Mouse (Mus musculus): Measurements from ENCODE around the gene Trhr2. TPM values are rescaled to one million over a fixed set of nuclear protein-coding genes. Genes with fewer than 3 reads are reported as not detected.
A peak's percentile ranks its signal among the peaks of the same experiment; 100 is the strongest.

Trhr2 gene
- total RNA-seq, 2 experiments from 2014 or later: not detected

DNA sequence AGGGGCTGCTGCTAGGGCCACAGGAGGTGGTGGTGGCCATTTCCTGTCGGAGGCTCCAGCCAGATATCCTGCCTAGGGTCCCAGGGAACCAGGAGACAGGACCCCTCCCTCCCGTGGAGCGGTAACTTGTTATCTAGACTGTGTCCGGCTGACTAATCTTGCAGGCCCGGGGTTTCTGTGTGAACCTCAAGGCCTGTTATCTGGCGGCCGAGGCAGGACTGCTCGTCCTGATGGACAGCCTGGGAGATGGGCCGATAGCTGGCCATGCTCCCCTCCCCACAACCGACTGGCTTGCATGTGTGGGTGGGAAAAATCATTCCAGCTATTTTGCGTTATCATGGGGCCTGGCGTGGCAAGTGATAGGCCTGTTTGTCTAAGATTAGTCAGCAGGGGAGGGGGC is 47.2 kb downstream of the Trhr2 start:
- ATAC-seq (replicated peaks; ENCODE audit: low FRiP score, low TSS enrichment, poor library complexity, severe bottlenecking): peak; percentile 14; the same call in 1 of the 2 replicates

DNA sequence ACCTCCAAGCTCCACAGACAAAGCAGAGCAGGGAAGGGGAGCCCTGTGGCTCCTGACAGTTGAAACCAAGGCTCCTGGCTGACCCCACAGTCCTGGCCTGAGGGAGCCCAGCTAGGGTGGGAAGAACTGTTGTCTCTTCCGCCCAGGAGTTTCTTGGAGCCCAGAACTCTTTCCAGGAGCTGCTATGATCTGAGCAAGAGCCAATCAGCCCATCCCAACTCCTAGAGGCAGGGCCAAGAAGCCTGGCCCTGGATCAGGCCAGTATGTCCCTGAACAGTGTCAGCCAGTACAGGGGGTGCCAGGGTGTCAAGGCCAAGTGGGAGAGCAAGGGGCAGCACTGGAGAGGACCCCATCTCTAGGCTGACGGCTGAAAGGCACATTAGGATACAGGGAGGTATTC is 48.0 kb downstream of the Trhr2 start:
- ATAC-seq (replicated peaks; ENCODE audit: low FRiP score, low TSS enrichment, poor library complexity, severe bottlenecking): no peak

DNA sequence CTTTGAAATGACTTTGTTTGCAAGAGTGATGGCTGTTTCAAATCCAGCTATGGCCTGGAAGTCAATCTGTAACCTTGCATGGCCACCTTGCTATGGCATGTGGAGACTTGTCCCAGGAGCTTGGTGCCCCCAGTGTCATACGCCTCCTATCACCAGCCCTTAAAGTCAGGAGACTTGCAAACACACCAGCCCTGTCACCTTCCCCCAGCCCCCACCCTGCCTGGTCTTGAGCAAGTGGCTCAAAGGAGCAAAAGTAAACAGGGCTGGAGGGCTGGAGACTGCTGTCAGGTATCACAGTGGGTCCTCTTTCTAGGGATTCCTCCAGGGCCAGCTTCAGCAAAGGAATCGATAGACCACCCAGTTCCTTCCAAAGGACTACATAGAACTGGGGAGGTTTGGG is 49.4 kb downstream of the Trhr2 start:
- ATAC-seq (replicated peaks; ENCODE audit: low FRiP score, low TSS enrichment, poor library complexity, severe bottlenecking): no peak

DNA sequence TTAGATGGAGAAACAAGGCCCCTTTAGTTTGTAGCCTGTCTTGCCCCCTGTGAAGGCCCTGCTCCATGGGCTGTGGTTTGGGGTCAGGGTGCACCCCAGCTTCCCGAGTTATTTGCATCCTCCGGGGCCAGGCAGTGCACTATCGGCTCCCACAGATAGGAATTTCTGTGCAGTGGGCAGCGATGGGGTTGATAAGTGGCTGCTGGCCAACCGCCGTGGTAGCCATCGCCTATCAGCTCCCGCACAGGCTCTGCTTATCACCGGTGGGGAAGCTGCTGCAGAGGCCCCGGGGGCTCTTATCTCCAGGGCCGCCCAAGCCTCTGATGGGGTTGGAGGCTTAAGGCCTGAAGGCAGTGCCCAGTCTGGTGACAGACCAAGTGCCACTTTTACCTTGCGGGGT is 51.3 kb downstream of the Trhr2 start:
- ATAC-seq (replicated peaks; ENCODE audit: low FRiP score, low TSS enrichment, poor library complexity, severe bottlenecking): peak; percentile 60

DNA sequence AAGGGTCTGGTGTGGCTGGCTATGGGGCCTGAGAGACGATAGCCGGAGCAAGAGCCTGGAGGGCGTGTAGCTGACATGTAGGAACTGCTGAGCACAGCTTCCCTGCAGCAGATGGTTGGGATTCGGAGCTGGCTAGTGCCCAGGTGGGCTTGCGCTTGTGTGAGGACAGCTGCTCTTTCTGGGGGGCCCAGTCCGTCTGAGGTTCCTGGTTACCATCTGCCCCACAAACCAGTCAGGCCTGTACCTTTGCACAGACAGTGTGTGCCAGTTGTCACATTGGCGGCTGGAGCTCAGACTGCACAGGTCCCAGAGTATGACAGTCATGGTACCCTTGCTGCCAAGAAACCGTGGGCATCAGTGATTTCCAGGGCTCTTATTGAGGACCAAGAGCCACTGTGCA is 52.7 kb downstream of the Trhr2 start:
- no peak for ATAC-seq (replicated peaks; ENCODE audit: low FRiP score, low TSS enrichment, poor library complexity, severe bottlenecking)

Other genes starting within 250 kb of the Trhr2 start
- 188 and 219 TPM in 2 replicates for gene Zfpm1, start 78.6 kb downstream of the Trhr2 start, total RNA-seq (2014; fragmentation: Nextera tagmentation)
- gene Zfpm1, start 78.6 kb downstream of the Trhr2 start, total RNA-seq (2017): 43.8 and 102 TPM in 2 replicates
- gene Zc3h18, start 15.9 kb upstream of the Trhr2 start, total RNA-seq (2014; fragmentation: Nextera tagmentation): 69.7 and 77.5 TPM in 2 replicates
- 81.4 and 93.2 TPM in 2 replicates for gene Zc3h18, start 15.9 kb upstream of the Trhr2 start, total RNA-seq (2017)
- gene Il17c, start 61.3 kb upstream of the Trhr2 start, total RNA-seq (2014; fragmentation: Nextera tagmentation): not detected in 2 replicates
- not detected in 2 replicates for gene Il17c, start 61.3 kb upstream of the Trhr2 start, total RNA-seq (2017)
- gene Cyba, start 72.2 kb upstream of the Trhr2 start, total RNA-seq (2014; fragmentation: Nextera tagmentation): 66.0 and 69.7 TPM in 2 replicates
- 25.4 and 28.7 TPM in 2 replicates for gene Cyba, start 72.2 kb upstream of the Trhr2 start, total RNA-seq (2017)
- gene Mvd, start 82.7 kb upstream of the Trhr2 start, total RNA-seq (2014; fragmentation: Nextera tagmentation): 2.4 and 2.9 TPM in 2 replicates
- gene Mvd, start 82.7 kb upstream of the Trhr2 start, total RNA-seq (2017): 0.14 and 1.8 TPM in 2 replicates
- gene Snai3, start 100.0 kb upstream of the Trhr2 start, total RNA-seq (2014; fragmentation: Nextera tagmentation): 2.2 TPM in 1 of 2 replicates, not detected in the other
- gene Snai3, start 100.0 kb upstream of the Trhr2 start, total RNA-seq (2017): not detected in 2 replicates
- 33.2 and 37.2 TPM in 2 replicates for gene Rnf166, start 115.3 kb upstream of the Trhr2 start, total RNA-seq (2014; fragmentation: Nextera tagmentation)
- 23.7 and 40.2 TPM in 2 replicates for gene Rnf166, start 115.3 kb upstream of the Trhr2 start, total RNA-seq (2017)
- gene Ctu2, start 115.4 kb upstream of the Trhr2 start, total RNA-seq (2014; fragmentation: Nextera tagmentation): 16.4 and 31.6 TPM in 2 replicates
- 14.8 and 15.7 TPM in 2 replicates for gene Ctu2, start 115.4 kb upstream of the Trhr2 start, total RNA-seq (2017)
- gene Piezo1, start 190.6 kb upstream of the Trhr2 start, total RNA-seq (2014; fragmentation: Nextera tagmentation): 84.0 and 93.5 TPM in 2 replicates
- gene Piezo1, start 190.6 kb upstream of the Trhr2 start, total RNA-seq (2017): 31.1 and 31.5 TPM in 2 replicates
- 133 and 150 TPM in 2 replicates for gene Cdt1, start 207.3 kb upstream of the Trhr2 start, total RNA-seq (2014; fragmentation: Nextera tagmentation)
- 34.5 and 70.6 TPM in 2 replicates for gene Cdt1, start 207.3 kb upstream of the Trhr2 start, total RNA-seq (2017)
- gene Aprt, start 216.2 kb upstream of the Trhr2 start, total RNA-seq (2014; fragmentation: Nextera tagmentation): 228 and 254 TPM in 2 replicates
- gene Aprt, start 216.2 kb upstream of the Trhr2 start, total RNA-seq (2017): 55.1 and 106 TPM in 2 replicates

Measured in megakaryocyte-erythroid progenitor cell, adult 5-6 weeks (primary cell).